Mouse (Mus musculus): ENCODE results near the gene Ly6g5b. TPM values are rescaled to one million over a fixed set of nuclear protein-coding genes. Genes with fewer than 3 reads are reported as not detected.
"Not testable (repeated sequence)": the region's sequence is repeated elsewhere in the genome, so short reads cannot be mapped to it uniquely, and the experiment has no call there.

Ly6g5b gene
- polyA plus RNA-seq, 1 experiment from 2014 or later: 0.33 TPM

- peak within 1 kb of the TSS; percentile 37 for H3K9ac ChIP-seq (ENCODE audit: low read depth, low read length)
- peak within 1 kb of the TSS; percentile 30 for H3K4me2 ChIP-seq (ENCODE audit: low read depth, low read length)
- H3K4me3 ChIP-seq (ENCODE audit: low read depth, low read length): peak within 1 kb of the TSS; percentile 52
- no peaks in the 10 kb centered on the region for H3K27me3 ChIP-seq (ENCODE audit: control insufficient read depth, insufficient read depth, low read depth, low read length)
- peak; percentile 25 for ATAC-seq (ENCODE audit: low read depth)
- H3K36me3 ChIP-seq (ENCODE audit: control insufficient read depth, insufficient read depth): no peaks in the 10 kb centered on the region
- 62% methylated on average over 15 of the region's 15 CpGs for WGBS (ENCODE audit: insufficient replicate concordance)
- peak within 1 kb of the TSS; percentile 51 for H3K27ac ChIP-seq (ENCODE audit: low read length)
- peaks cover 26% of the 10 kb centered on the region for H3K4me1 ChIP-seq (ENCODE audit: control insufficient read depth, low read depth, low read length)
- no peaks in the 10 kb centered on the region for H3K9me3 ChIP-seq (replicated peaks; ENCODE audit: control insufficient read depth, low read length)
Measured at GRCm38 (mm10) chr17:35131500-35132173, 16.4 kb upstream of the Ly6g5b start, which contains the start of gene Apom. Gene Apom, minus strand, starts transcription at chr17:35132050.

- ATAC-seq (ENCODE audit: low read depth): no peak
- Histone ChIP-seq H3K4me2 (ENCODE audit: low read depth, low read length) (peak overlapping the region; percentile 30), H3K36me3 (ENCODE audit: control insufficient read depth, insufficient read depth) (no peaks in the 10 kb centered on the region), H3K9ac (ENCODE audit: low read depth, low read length) (peak overlapping the region; percentile 37), H3K27ac (ENCODE audit: low read length) (peak overlapping the region; percentile 51), H3K4me3 (ENCODE audit: low read depth, low read length) (peak overlapping the region; percentile 52), H3K27me3 (ENCODE audit: control insufficient read depth, insufficient read depth, low read depth, low read length) (no peaks in the 10 kb centered on the region), H3K9me3 (replicated peaks; ENCODE audit: control insufficient read depth, low read length) (no peaks in the 10 kb centered on the region), H3K4me1 (ENCODE audit: control insufficient read depth, low read depth, low read length) (peaks cover 24% of the 10 kb centered on the region)
- WGBS (ENCODE audit: insufficient replicate concordance): 75% methylated on average over 8 of the region's 8 CpGs
Measured at GRCm38 (mm10) chr17:35131038-35131437, 15.8 kb upstream of the Ly6g5b start.

GRCm38 (mm10) chr17:35128996-35129395, 13.8 kb upstream of the Ly6g5b start:
- Histone ChIP-seq H3K9ac (ENCODE audit: low read depth, low read length) (no peak overlapping the region), H3K4me2 (ENCODE audit: low read depth, low read length) (no peak overlapping the region)

GRCm38 (mm10) chr17:35127017-35127416, 11.8 kb upstream of the Ly6g5b start:
- WGBS (ENCODE audit: insufficient replicate concordance): 50% methylated on average over 13 of the region's 13 CpGs
- peak overlapping the region; percentile 81 for H3K9ac ChIP-seq (ENCODE audit: low read depth, low read length)

More at GRCm38 (mm10) chr17:35128996-35129395, 13.8 kb upstream of the Ly6g5b start:
- no peaks in the 10 kb centered on the region for H3K9me3 ChIP-seq (replicated peaks; ENCODE audit: control insufficient read depth, low read length)
- H3K4me3 ChIP-seq (ENCODE audit: low read depth, low read length): no peak overlapping the region
- WGBS (ENCODE audit: insufficient replicate concordance): 71% methylated on average over 11 of the region's 11 CpGs
- no peak overlapping the region for H3K27ac ChIP-seq (ENCODE audit: low read length)
- ATAC-seq (ENCODE audit: low read depth): no peak
- peaks cover 24% of the 10 kb centered on the region for H3K4me1 ChIP-seq (ENCODE audit: control insufficient read depth, low read depth, low read length)
- H3K36me3 ChIP-seq (ENCODE audit: control insufficient read depth, insufficient read depth): 0 out of 2 replicates have a peak, but pooled peaks cover under 1% of the 10 kb centered on the region
- H3K27me3 ChIP-seq (ENCODE audit: control insufficient read depth, insufficient read depth, low read depth, low read length): no peaks in the 10 kb centered on the region

GRCm38 (mm10) chr17:35126206-35126611, 11.0 kb upstream of the Ly6g5b start, which contains the start of gene D17H6S53E:
Gene D17H6S53E, plus strand, starts transcription at chr17:35126373.
- 0% methylated on average over 36 of the region's 36 CpGs for WGBS (ENCODE audit: insufficient replicate concordance)
- H3K36me3 ChIP-seq (ENCODE audit: control insufficient read depth, insufficient read depth): peaks cover 6% of the 10 kb centered on the region; the same call in 1 of the 2 replicates

More at GRCm38 (mm10) chr17:35127017-35127416, 11.8 kb upstream of the Ly6g5b start:
- H3K4me1 ChIP-seq (ENCODE audit: control insufficient read depth, low read depth, low read length): peaks cover 28% of the 10 kb centered on the region
- no peaks in the 10 kb centered on the region for H3K27me3 ChIP-seq (ENCODE audit: control insufficient read depth, insufficient read depth, low read depth, low read length)
- ATAC-seq (ENCODE audit: low read depth): no peak
- H3K4me2 ChIP-seq (ENCODE audit: low read depth, low read length): peak overlapping the region; percentile 89
- H3K36me3 ChIP-seq (ENCODE audit: control insufficient read depth, insufficient read depth): peaks cover 6% of the 10 kb centered on the region; the same call in 1 of the 2 replicates
- H3K4me3 ChIP-seq (ENCODE audit: low read depth, low read length): peak overlapping the region; percentile 78
- no peaks in the 10 kb centered on the region for H3K9me3 ChIP-seq (replicated peaks; ENCODE audit: control insufficient read depth, low read length)
- peak overlapping the region; percentile 92 for H3K27ac ChIP-seq (ENCODE audit: low read length)

GRCm38 (mm10) chr17:35125578-35125977, 10.3 kb upstream of the Ly6g5b start:
- Histone ChIP-seq H3K4me3 (ENCODE audit: low read depth, low read length) (peak overlapping the region; percentile 78), H3K27me3 (ENCODE audit: control insufficient read depth, insufficient read depth, low read depth, low read length) (no peaks in the 10 kb centered on the region), H3K4me2 (ENCODE audit: low read depth, low read length) (peak overlapping the region; percentile 89), H3K9me3 (replicated peaks; ENCODE audit: control insufficient read depth, low read length) (no peaks in the 10 kb centered on the region), H3K36me3 (ENCODE audit: control insufficient read depth, insufficient read depth) (peaks cover 6% of the 10 kb centered on the region; the same call in 1 of the 2 replicates), H3K9ac (ENCODE audit: low read depth, low read length) (peak overlapping the region; percentile 81), H3K4me1 (ENCODE audit: control insufficient read depth, low read depth, low read length) (peaks cover 31% of the 10 kb centered on the region), H3K27ac (ENCODE audit: low read length) (peak overlapping the region; percentile 92)
- 38% methylated on average over 6 of the region's 6 CpGs for WGBS (ENCODE audit: insufficient replicate concordance)
- ATAC-seq (ENCODE audit: low read depth): no peak

More at GRCm38 (mm10) chr17:35126206-35126611, 11.0 kb upstream of the Ly6g5b start, which contains the start of gene D17H6S53E:
- Histone ChIP-seq H3K4me1 (ENCODE audit: control insufficient read depth, low read depth, low read length) (peaks cover 31% of the 10 kb centered on the region), H3K4me3 (ENCODE audit: low read depth, low read length) (peak within 1 kb of the TSS; percentile 78), H3K27me3 (ENCODE audit: control insufficient read depth, insufficient read depth, low read depth, low read length) (no peaks in the 10 kb centered on the region), H3K9me3 (replicated peaks; ENCODE audit: control insufficient read depth, low read length) (no peaks in the 10 kb centered on the region), H3K9ac (ENCODE audit: low read depth, low read length) (peak within 1 kb of the TSS; percentile 81), H3K27ac (ENCODE audit: low read length) (peak within 1 kb of the TSS; percentile 92), H3K4me2 (ENCODE audit: low read depth, low read length) (peak within 1 kb of the TSS; percentile 89)
- ATAC-seq (ENCODE audit: low read depth): peak; percentile 71

- peak overlapping the region; percentile 92 for H3K27ac ChIP-seq (ENCODE audit: low read length)
- H3K9me3 ChIP-seq (replicated peaks; ENCODE audit: control insufficient read depth, low read length): no peaks in the 10 kb centered on the region
- H3K27me3 ChIP-seq (ENCODE audit: control insufficient read depth, insufficient read depth, low read depth, low read length): no peaks in the 10 kb centered on the region
- H3K36me3 ChIP-seq (ENCODE audit: control insufficient read depth, insufficient read depth): peaks cover 6% of the 10 kb centered on the region; the same call in 1 of the 2 replicates
- peak overlapping the region; percentile 89; the same call in 1 of the 2 replicates for H3K4me2 ChIP-seq (ENCODE audit: low read depth, low read length)
- H3K4me1 ChIP-seq (ENCODE audit: control insufficient read depth, low read depth, low read length): peaks cover 33% of the 10 kb centered on the region
- no peak overlapping the region for H3K9ac ChIP-seq (ENCODE audit: low read depth, low read length)
- 62% methylated on average over 1 of the region's 1 CpGs for WGBS (ENCODE audit: insufficient replicate concordance)
- no peak for ATAC-seq (ENCODE audit: low read depth)
- no peak overlapping the region for H3K4me3 ChIP-seq (ENCODE audit: low read depth, low read length)
Measured at GRCm38 (mm10) chr17:35125081-35125480, 9.9 kb upstream of the Ly6g5b start.

- H3K4me2 ChIP-seq (ENCODE audit: low read depth, low read length); H3K9ac ChIP-seq (ENCODE audit: low read depth, low read length); ATAC-seq (ENCODE audit: low read depth); H3K36me3 ChIP-seq (ENCODE audit: control insufficient read depth, insufficient read depth); H3K27me3 ChIP-seq (ENCODE audit: control insufficient read depth, insufficient read depth, low read depth, low read length); H3K9me3 ChIP-seq (replicated peaks; ENCODE audit: control insufficient read depth, low read length); H3K4me3 ChIP-seq (ENCODE audit: low read depth, low read length): not testable (repeated sequence)
- Histone ChIP-seq H3K4me1 (ENCODE audit: control insufficient read depth, low read depth, low read length) (peaks cover 37% of the 10 kb centered on the region), H3K27ac (ENCODE audit: low read length) (0 out of 2 replicates have a peak overlapping the region, but pooled peaks have one; percentile 2)
- 75% methylated on average over 12 of the region's 12 CpGs for WGBS (ENCODE audit: insufficient replicate concordance)
Measured at GRCm38 (mm10) chr17:35124261-35124896, 9.2 kb upstream of the Ly6g5b start.

Data from liver, embryonic 16.5 days (tissue).